Mouse (Mus musculus): ENCODE data around the gene Pllp. TPM values are rescaled to one million over a fixed set of nuclear protein-coding genes. Genes with fewer than 3 reads are reported as not detected.

Pllp gene
- 0.50 TPM in 1 of 2 replicates, not detected in the other for total RNA-seq (2017)

DNA sequence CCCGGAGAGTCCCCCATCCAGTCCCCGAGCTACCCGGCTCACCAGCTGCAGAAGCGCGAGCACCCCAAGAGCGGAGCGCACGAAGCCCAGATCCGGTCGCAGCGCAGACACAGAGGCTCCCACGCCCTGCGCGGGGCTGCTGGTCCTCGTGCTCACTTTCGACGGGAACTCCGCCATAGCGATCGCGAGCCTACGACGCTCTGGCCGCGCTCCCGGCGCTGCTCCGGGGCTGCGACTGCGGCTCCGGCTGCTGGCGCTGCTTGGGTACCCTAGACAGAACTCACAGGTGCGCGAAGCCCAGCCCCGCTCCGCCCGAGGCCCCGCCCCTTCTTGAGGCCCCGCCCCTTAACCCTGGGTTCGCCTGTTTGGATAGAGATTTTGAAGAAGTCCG, at the start of gene Pllp:
TSS of gene Pllp (minus strand) at position 285 of the 391 bp plus-strand sequence.
- peak in 1 of 2 experiments; percentile 70; a peak in 2 of 4 replicates for ATAC-seq (replicated peaks in 1 of 2; ENCODE audit: insufficient read depth in 1 of 2, low FRiP score in 2 of 2, low TSS enrichment in 1 of 2, low read depth in 1 of 2, poor library complexity in 2 of 2, severe bottlenecking in 2 of 2)

DNA sequence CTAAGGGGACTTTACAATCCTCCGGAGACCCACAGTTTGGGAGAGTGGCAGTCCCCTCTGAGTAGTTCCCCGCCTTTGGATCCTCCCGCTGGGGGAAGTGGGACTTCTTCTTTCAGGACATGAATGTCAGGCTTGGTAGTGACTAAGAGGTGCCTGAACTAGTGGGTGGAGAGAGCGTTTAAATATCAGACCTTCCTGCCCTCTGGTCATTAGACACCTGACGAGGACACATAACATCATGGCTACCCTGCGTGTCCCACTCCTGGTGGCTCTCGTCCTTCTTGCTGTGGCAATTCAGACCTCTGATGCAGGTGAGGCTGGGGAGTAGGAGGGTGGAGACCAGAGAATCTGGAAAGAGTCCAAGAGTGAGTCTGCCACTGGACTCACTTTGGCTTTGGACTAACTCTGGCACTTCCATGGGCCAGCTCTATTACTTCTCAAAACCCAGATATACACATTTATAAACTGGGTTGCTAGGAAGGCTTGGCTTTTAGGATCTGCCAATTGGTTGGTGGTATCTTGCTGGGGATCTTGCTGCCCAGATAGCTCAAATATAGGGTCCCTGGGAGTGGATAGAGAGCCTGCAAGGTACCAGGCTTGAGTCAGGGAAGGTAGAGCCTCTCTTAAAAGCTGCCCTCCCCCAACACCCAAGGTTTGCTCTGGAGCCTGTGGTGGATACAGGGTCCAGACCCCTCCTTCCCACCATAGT, 49.6 kb upstream of the Pllp start, which contains the start of gene Ccl22:
TSS of gene Ccl22 (plus strand) at position 115 of the 709 bp plus-strand sequence.
- ATAC-seq (replicated peaks in 1 of 2; ENCODE audit: insufficient read depth in 1 of 2, low FRiP score in 2 of 2, low TSS enrichment in 1 of 2, low read depth in 1 of 2, poor library complexity in 2 of 2, severe bottlenecking in 2 of 2), result no peak

DNA sequence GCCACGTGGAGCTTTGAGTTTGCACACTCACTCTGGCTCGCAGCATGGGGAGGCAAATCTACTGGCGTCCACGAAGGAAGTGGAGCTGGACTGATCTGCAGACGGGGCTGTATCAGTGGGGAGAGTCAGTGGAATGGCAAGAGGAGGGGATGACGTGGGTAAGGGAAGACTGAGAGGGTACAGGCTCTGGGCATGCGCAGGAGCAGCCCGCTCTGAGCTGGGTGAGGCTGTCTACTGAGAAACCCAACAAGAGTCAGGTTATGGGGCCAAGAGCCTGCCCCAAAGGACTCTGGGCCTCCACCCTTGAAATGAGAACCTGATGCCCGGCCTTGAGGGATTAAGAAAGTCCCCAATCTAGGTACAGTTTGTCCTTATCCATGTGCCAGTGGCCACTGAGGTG, 48.9 kb upstream of the Pllp start:
- ATAC-seq (replicated peaks in 1 of 2; ENCODE audit: insufficient read depth in 1 of 2, low FRiP score in 2 of 2, low TSS enrichment in 1 of 2, low read depth in 1 of 2, poor library complexity in 2 of 2, severe bottlenecking in 2 of 2), result no peak

DNA sequence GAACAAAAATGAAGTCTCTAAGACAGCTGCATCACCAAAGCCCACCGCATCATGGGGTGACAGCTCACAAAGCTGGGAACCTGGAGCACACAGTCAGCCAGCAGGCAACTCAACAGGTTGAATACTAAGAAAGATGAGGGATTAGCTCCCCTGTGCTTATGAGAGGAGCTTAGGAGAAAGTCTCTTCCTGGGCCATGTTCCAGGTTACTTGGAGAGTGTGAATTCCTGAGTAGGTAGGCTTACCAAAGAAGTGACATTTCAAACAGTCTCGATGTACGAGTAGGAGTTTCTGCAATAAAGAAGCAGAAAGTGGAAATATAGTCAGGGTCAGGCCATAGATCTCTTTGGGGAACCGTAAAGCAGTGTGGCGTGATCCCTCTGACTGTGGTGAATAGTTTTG, 48.4 kb upstream of the Pllp start:
- ATAC-seq (replicated peaks in 1 of 2; ENCODE audit: insufficient read depth in 1 of 2, low FRiP score in 2 of 2, low TSS enrichment in 1 of 2, low read depth in 1 of 2, poor library complexity in 2 of 2, severe bottlenecking in 2 of 2), result no peak

DNA sequence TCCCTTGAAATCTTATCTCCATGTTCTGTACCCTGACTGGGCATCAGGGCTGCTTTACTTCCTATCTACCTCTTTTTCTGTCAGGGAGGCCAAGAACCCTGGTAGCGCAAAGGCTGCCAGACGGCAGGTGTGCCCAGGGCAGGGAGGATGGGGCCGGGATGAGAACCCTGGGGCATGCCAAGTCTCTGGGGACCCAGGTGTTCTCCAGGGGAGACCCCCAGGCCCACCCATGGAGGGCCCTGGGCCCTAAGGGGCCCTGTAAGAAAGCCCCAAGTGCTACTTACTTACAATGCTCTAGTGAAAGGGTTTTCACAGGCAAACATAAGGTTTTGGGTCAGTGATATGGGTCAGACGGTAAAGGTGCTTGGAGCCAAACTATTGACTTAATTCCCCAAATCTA, 45.6 kb upstream of the Pllp start:
- ATAC-seq (replicated peaks in 1 of 2; ENCODE audit: insufficient read depth in 1 of 2, low FRiP score in 2 of 2, low TSS enrichment in 1 of 2, low read depth in 1 of 2, poor library complexity in 2 of 2, severe bottlenecking in 2 of 2), result no peak

DNA sequence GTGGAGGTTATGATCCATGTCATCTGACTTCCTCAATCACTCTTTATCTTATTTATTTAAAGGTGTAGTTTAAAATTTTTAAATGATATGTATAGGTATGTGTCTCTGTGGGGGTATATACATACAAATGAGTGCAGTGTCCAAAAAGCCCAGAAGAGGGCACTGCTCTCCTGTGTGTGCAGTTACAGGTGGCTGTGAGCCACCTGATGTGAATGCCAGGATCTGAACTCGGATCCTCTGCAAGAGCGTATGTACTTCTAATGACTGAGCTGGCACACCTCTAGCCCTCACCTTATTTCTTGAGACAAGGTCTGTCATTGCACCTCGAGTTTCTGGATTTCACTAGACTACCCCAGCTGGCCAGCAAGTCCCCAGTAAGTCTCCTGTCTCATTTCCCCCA, 44.5 kb upstream of the Pllp start:
- ATAC-seq (replicated peaks in 1 of 2; ENCODE audit: insufficient read depth in 1 of 2, low FRiP score in 2 of 2, low TSS enrichment in 1 of 2, low read depth in 1 of 2, poor library complexity in 2 of 2, severe bottlenecking in 2 of 2), result no peak

DNA sequence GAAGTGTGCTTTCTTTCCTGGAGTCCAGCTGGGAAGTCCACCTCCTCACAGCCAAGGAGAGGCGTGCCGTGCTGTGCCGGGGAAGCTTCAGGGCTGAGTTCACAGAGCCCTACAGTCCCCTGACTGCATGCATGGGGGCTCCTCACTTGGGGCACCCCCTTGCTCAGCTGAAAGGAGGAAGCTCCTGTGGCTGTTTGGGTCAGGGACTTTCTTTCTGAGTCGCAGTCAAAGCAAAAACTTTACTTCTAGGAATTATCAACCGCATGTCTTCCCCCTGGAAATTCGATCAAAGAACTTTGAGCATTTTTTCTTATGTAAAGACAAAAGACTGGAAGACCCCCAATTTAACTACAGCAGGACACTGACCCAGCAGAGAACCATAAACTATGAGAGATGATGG, 43.8 kb upstream of the Pllp start:
- ATAC-seq (replicated peaks in 1 of 2; ENCODE audit: insufficient read depth in 1 of 2, low FRiP score in 2 of 2, low TSS enrichment in 1 of 2, low read depth in 1 of 2, poor library complexity in 2 of 2, severe bottlenecking in 2 of 2), result no peak

DNA sequence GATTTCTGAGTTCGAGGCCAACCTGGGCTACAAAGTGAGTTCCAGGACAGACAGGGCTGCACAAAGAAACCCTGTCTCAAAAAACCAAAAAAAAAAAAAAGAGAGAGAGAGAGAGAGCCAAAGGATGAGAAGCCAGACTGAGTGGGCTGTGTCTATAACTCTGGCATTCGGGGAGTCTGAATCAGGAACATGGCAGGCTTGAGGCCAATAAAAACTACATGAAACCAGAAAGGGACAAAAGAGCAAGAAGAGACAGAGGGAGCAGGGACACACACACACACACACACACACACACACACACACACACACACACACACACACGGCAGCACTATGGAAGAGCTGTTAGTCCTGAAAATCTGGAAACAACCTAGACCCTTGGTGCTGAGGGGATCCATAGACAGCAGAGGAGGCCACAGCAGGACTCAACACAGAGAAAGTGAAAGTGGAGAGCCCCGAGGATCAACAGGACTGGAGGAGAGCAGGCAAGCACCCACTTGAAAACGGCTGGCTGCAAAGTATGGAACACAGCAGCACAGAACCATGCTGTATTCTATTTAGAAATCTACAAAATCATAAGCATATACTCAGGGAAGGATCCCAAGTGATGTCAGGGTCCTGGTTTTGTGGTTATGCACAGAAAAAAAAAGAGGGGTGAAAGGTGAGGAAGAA, 39.5 kb upstream of the Pllp start:
- peak; percentile 54 to 75 for ATAC-seq (replicated peaks in 1 of 2; ENCODE audit: insufficient read depth in 1 of 2, low FRiP score in 2 of 2, low TSS enrichment in 1 of 2, low read depth in 1 of 2, poor library complexity in 2 of 2, severe bottlenecking in 2 of 2)

DNA sequence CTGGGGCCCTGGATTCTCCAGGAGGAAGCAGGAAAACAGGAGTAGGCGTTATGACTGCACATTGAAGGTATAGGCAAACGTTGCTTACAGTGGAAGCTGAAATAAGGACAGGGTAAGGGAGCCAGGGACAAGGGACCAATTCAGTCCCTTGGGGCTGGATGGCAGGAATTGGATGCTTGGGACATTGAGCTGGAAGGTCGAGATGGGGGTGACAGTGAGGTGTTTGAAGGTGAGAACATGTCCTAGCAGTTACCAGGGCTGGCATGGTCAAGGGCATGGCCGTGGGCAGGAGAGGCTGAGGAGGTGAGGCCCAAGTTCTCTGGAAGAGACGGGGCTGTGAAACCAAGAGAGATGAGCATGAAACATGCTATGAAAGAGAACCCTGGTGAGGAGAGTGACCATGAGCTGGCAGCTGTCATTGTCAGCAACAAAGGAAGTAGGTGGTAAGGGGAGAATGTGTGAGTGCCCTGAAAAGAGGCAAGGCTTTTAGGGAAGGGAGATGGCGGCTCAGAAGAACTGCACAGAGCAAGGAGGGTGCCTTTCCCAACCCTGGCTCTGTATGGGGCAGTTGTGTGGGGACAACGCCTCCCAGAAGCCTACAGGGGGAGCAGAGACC, 38.8 kb upstream of the Pllp start:
- ATAC-seq (replicated peaks in 1 of 2; ENCODE audit: insufficient read depth in 1 of 2, low FRiP score in 2 of 2, low TSS enrichment in 1 of 2, low read depth in 1 of 2, poor library complexity in 2 of 2, severe bottlenecking in 2 of 2), result no peak

DNA sequence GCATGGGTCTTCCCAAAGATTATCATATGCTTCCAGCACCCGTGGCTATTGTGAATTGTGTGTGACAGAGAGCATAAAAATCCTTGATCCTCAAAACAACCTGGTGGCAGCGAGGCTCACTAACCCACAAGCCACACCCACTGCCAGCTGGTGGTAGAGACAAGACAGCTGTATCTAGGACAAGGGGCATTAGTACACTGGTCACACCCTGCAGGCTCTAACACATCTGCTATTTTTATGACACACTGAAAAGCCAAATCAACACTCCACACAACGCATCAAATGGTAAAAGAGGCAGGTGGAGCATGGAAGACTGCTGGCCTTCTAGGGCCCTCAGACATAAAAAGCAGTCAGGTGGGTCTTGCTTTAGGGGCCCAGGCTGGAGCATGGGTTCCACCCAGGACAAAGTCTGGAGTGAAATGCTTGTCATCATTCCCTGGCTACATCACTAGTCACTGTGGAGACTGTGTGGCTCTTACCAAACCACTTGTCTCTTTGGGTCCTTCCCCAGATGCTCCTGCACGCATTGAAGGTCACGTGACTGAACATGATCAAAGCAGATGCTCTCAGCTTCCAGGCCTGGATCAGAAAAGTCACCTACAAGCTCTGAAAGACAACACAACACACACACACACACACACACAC, 37.9 kb upstream of the Pllp start:
- ATAC-seq (replicated peaks in 1 of 2; ENCODE audit: insufficient read depth in 1 of 2, low FRiP score in 2 of 2, low TSS enrichment in 1 of 2, low read depth in 1 of 2, poor library complexity in 2 of 2, severe bottlenecking in 2 of 2), result peak; percentile 29 to 44; a peak in 1 of 4 replicates

DNA sequence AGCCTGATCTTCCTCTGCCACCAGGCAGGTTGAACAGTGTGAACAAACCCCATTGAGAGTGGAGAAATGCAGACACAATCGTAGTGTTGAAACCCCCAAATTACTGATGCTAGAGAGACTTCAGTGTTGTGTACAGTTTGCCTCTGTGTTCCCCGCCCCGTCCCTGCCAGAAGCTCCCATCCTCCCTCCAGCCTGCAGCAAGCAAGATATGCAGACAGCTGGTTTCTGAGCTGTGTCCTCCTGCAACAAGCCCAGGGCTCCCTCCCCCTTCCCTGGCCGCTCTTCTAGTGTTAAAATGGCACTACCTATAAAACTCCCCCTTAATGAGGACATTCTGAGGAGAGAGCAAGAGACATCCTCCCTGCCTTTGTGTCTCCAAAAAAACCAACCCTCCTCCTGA, 33.2 kb upstream of the Pllp start:
- ATAC-seq (replicated peaks in 1 of 2; ENCODE audit: insufficient read depth in 1 of 2, low FRiP score in 2 of 2, low TSS enrichment in 1 of 2, low read depth in 1 of 2, poor library complexity in 2 of 2, severe bottlenecking in 2 of 2), result no peak

DNA sequence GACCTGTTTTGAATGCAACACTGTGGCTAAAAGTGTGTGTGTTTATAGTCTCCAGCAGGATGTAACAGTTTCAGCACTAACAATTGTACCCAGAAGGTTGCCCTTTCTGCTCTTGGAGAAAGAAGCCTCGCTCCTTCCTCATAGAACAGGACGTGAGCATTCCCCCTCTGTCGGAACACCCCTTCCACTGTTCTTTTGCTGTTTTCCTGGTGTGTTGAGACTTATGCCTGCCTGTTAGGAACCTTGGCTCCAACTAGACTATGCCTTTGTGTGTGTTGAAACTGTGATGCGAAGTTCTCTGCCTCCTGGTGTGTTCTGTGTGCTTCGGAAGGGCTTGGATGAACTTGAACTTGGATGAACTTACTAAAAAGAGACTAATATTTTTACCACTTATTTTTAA, 29.9 kb upstream of the Pllp start:
- ATAC-seq (replicated peaks in 1 of 2; ENCODE audit: insufficient read depth in 1 of 2, low FRiP score in 2 of 2, low TSS enrichment in 1 of 2, low read depth in 1 of 2, poor library complexity in 2 of 2, severe bottlenecking in 2 of 2), result peak in 1 of 2 experiments; percentile 27; a peak in 1 of 4 replicates

DNA sequence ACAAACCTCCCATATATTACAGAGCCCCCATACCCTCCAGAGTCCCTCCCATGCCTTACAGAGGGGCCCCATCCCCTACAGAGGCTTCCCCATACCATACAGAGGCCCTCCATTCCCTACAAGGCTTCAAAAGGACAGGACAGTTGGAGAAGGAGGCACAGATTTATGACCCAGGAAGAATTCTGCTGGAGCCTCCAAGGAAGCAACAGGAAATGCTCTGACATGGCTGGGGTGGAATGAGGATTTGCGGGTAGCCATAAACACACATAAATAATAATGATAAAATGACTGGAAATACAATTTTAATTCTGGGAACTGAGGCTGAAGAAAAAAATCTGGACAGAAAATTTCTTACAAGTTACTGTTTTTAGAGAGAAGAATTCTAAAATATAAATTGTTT, 20.8 kb upstream of the Pllp start:
- no peak for ATAC-seq (replicated peaks in 1 of 2; ENCODE audit: insufficient read depth in 1 of 2, low FRiP score in 2 of 2, low TSS enrichment in 1 of 2, low read depth in 1 of 2, poor library complexity in 2 of 2, severe bottlenecking in 2 of 2)

DNA sequence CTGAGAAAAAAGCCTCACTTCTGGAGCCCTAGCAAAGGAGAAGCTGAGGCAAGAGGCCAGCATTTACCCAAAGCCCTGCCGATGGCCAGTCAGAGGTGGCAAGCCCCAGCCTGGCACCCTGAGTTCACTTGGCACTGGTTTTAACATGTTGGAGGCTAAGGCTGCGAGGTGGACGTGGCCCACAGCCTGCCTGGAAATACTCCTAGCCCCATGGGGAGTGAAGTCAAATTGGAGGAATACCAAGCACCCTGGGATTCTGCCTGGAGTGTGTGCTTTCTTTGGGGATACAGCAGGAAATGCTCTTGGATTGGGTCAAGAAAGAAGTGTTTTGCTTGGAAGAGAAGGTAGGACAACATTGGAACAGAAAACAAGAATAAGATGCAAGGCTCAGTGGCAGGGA, 19.8 kb upstream of the Pllp start:
- no peak for ATAC-seq (replicated peaks in 1 of 2; ENCODE audit: insufficient read depth in 1 of 2, low FRiP score in 2 of 2, low TSS enrichment in 1 of 2, low read depth in 1 of 2, poor library complexity in 2 of 2, severe bottlenecking in 2 of 2)

DNA sequence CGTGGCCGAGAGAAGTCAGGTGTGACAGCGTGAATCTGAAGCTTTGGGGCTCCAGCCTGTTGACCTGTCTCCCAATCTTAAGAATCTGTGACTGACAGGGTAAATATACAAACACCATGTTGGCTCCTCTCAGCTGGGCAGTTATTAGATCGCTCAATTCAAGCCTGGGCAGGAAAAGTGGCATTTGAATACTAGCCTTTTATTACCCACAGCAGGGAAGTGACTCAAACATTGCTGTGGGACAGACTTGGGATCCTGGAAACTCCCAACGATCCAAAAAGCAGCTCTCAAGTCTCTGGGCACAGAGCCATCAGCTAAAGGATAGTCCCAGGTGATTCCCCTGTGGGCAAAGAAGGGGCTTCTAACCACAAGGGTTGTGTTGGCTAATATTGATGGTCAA, 18.5 kb upstream of the Pllp start:
- ATAC-seq (replicated peaks in 1 of 2; ENCODE audit: insufficient read depth in 1 of 2, low FRiP score in 2 of 2, low TSS enrichment in 1 of 2, low read depth in 1 of 2, poor library complexity in 2 of 2, severe bottlenecking in 2 of 2), result no peak

DNA sequence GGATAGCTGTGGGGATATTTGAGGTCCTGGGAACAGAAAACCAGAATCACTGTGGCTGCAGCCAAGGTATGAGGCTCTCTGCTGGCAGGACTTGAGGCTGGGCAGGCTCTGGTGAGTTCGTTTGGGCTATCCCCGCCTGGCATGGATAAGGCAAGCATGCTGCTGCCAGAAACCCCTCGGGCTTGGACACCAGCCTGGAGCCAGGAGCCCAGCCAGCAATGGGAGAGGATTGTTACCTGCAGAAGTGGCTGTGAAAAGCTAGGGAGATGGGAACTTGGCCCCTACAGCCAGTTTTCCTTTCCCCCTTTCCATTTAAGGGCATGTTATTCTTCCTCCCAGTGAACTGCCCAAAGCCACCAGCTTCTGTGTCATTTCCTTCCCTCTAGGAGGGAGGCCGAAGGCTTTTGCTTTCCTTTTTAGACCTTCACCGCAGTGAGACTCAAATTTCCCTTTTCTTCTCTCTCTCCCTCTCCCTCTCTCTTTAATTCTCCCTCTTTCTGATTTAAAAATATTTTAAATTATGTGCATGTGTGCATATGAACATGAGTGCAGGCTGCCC, 15.2 kb upstream of the Pllp start:
- ATAC-seq (replicated peaks in 1 of 2; ENCODE audit: insufficient read depth in 1 of 2, low FRiP score in 2 of 2, low TSS enrichment in 1 of 2, low read depth in 1 of 2, poor library complexity in 2 of 2, severe bottlenecking in 2 of 2), result peak; percentile 88 to 95

DNA sequence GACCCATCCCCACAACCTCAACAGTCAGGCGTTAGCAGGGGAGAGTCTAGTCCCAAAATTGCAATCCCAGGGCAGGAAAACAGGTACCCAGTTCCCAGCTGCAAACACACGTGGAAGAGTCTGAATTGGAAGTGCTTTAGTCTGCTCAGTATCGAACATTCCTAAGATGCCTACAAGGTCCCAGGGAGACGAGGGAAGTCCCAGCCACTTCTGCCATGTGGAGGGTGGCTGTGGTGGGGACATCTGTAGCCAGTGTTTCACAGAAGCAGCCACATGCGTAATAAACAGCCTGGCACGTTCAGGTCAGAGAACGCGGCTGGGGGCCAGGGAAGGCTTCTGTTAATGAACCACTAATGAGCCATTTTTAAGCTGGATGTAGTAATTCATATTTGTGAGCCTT, 14.3 kb upstream of the Pllp start:
- ATAC-seq (replicated peaks in 1 of 2; ENCODE audit: insufficient read depth in 1 of 2, low FRiP score in 2 of 2, low TSS enrichment in 1 of 2, low read depth in 1 of 2, poor library complexity in 2 of 2, severe bottlenecking in 2 of 2), result no peak
